Mouse (Mus musculus): ENCODE data around the gene Hist4h4.
"Not testable (repeated sequence)": the region's sequence is repeated elsewhere in the genome, so short reads cannot be mapped to it uniquely, and the experiment has no call there.

The Hist4h4 gene

DNA sequence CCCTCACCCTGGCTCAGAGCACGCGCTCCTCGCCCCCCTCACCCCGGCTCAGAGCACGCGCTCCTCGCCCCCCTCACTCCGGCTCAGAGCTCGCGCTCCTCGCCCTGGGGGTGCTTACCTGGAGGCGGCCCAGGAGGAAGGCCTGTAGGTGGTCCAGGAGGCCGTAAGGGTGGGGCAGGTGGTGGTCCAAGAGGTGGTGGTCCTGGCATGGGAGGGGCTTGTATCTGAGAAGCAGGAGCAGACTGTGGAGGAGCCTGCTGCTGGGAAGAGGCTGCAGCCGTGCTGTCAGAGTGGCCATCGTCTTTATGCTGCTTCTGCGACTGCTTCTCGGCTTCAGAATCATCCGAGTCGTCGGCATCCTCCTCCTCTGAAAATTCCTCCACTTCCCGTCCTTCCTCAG lies 12.6 kb upstream of the Hist4h4 start:
- in situ Hi-C loops (cut with MboI, MseI) = loop anchor here (25.0 kb wide), 1 partner anchor 920 kb away; the partner anchor contains the start of gene Strap

DNA sequence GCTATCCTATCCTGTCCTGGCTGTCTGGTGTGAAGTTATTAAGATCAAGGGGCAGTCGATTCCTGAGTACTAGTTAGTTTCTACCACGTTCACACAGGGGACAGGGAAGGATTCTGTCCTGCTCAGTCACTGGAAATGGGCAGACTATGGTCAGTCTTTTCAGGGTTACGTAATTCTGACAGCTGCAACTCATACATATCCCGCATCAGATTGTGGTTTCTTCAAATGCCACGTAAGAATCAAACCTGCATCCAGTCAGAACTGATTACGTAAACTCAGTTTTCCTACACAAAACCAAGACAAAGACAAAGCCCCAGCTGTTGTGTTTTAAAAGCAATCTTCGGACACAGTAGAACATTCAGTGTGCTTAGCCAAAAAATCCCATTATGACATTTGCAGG lies 11.2 kb upstream of the Hist4h4 start:
- in situ Hi-C loops (cut with MboI, MseI) = loop anchor here (25.0 kb wide), 1 partner anchor 922 kb away; the partner anchor contains the start of gene Strap

DNA sequence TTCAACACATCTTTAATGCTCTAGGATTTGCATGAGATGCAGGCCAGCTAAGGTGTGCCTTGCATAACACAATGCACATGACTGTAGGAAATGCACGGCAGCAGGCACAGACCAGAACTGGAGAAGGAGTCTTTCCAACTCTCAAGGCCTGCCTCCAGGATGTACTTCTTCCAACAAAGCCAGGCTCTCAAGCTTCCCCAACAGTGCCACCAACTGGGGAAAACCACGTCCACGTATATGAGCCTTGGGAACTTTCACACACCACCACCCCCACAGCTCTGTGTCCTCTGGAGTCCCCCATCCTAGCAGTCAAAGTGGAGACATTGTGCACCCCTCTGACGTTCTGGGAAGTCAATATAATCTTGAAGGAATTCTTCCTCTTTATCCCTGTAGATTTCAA lies 8.9 kb upstream of the Hist4h4 start:
- in situ Hi-C loops (cut with MboI, MseI) = loop anchor here (25.0 kb wide), 1 partner anchor 924 kb away; the partner anchor contains the start of gene Strap

- in situ Hi-C loops (cut with MboI, MseI) = loop anchor here (25.0 kb wide), 1 partner anchor 926 kb away; the partner anchor contains the start of gene Strap
Observed at GRCm38 (mm10) chr6:136811196-136811595, 7.0 kb upstream of the Hist4h4 start.

GRCm38 (mm10) chr6:136809673-136810072 lies 5.5 kb upstream of the Hist4h4 start:
- in situ Hi-C loops (cut with MboI, MseI) = loop anchor here (5.0 to 25.0 kb wide), 2 partner anchors 128 to 928 kb away; partner anchors contain the start of gene Strap

DNA sequence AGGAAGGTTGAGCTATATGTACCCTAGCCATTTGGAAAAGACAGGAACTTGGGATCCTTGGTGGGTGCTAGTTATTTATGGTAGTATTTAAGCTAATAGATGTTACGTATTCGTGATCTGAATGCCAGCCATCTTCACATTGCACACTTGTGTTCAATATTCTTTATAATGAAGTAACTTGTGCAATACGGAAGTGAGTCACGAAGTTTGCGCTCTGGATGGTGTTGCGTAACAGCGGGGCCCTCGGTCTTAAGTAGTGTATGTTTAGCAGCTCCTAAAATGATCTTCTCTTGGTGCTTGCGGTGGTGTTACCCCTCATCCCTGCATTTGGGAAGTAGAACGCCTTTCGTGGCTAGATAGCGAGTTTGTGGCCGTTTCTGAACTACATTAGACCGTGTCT lies 4.9 kb upstream of the Hist4h4 start:
- in situ Hi-C loops (cut with MboI, MseI) = loop anchor here (5.0 to 25.0 kb wide), 2 partner anchors 128 to 928 kb away; partner anchors contain the start of gene Strap

GRCm38 (mm10) chr6:136808631-136809046 lies 4.4 kb upstream of the Hist4h4 start:
- in situ Hi-C loops (cut with MboI, MseI) = loop anchor here (5.0 to 25.0 kb wide), 2 partner anchors 129 to 929 kb away; partner anchors contain the start of gene Strap

GRCm38 (mm10) chr6:136808014-136808417 lies 3.8 kb upstream of the Hist4h4 start, which contains the start of gene H2afj:
Gene H2afj (plus strand): TSS chr6:136808244.
- in situ Hi-C loops (cut with MboI, MseI) = loop anchor here (5.0 to 25.0 kb wide), 2 partner anchors 129 to 929 kb away; partner anchors contain the start of gene Strap

GRCm38 (mm10) chr6:136807395-136808013 lies 3.3 kb upstream of the Hist4h4 start:
- in situ Hi-C loops (cut with MboI, MseI) = loop anchor here (5.0 to 25.0 kb wide), 2 partner anchors 130 to 930 kb away; partner anchors contain the start of gene Strap

- in situ Hi-C loops (cut with MboI, MseI) = loop anchor here (5.0 to 25.0 kb wide), 2 partner anchors 130 to 930 kb away; partner anchors contain the start of gene Strap
Observed at GRCm38 (mm10) chr6:136806819-136807218, 2.6 kb upstream of the Hist4h4 start.

- in situ Hi-C loops (cut with MboI, MseI) = loop anchor here (5.0 to 25.0 kb wide), 2 partner anchors 132 to 932 kb away; partner anchors contain the start of gene Strap
Observed at GRCm38 (mm10) chr6:136805409-136805775, 1.2 kb upstream of the Hist4h4 start.

DNA sequence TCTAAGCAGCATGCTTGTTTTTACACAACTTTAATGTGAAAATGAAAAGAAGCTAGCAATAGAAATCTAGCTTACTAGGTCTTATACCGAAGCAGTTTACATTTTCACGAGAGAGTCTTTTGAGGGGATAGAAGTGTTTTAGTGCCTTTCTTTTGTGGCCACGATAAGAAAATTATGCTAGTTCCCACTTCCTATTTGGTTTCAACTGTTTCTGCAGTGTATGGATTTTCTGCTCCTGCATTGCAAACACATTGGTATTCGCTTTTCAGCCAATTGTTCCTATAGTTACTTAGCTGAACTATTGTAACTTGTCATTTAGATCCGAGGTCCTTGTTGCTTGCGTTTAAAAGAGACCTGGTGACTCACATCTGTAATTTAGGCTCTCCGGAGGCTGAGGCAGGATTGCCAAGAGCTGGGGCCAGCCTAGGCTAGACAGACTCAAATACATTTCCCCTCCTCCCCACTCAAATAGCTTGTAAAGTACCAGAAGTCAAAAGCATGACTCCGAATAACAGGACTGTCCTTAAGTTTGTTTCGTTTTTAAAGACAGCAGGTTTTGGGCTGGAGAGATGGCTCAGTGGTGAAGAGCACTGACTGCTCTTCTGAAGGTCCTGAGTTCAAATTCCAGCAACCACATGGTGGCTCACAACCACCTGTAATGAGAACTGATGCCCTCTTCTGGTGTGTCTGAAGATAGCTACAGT lies 642 bp upstream of the Hist4h4 start:
- in situ Hi-C loops (cut with MboI, MseI) = loop anchor here (5.0 to 25.0 kb wide), 2 partner anchors 132 to 932 kb away; partner anchors contain the start of gene Strap

DNA sequence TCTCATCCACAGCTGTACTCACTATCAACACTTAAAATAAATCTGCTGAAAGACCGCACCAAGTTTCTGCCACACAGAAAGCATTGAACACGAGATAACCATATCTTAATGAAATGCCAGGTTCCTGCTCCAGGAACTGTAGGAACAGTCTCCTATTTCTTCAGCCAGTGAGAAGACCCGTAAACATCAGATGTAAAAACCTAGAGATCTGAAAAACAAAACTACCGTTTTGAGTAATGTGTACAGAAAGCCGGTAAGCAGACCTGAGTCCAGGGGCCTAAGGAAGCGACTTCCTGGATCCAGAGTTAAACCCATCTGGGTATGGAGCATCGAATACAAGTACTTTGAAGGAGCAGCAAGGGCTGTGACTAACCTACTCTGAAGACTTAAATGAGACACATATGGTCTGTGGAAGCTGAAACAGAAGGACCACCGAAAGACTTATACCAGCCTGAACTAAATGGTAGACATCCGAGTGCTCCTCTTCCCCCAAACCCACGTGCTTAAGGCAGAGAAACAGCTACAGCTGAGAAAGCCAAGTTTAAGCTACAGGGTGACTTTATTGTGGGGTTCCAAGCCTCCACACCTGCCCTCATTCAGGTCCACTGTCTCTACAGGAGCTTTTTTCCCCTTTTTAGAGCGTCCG lies 999 bp downstream of the Hist4h4 start:
- in situ Hi-C loops (cut with MboI, MseI) = loop anchor here (25.0 kb wide), 1 partner anchor 934 kb away; the partner anchor contains the start of gene Strap

DNA sequence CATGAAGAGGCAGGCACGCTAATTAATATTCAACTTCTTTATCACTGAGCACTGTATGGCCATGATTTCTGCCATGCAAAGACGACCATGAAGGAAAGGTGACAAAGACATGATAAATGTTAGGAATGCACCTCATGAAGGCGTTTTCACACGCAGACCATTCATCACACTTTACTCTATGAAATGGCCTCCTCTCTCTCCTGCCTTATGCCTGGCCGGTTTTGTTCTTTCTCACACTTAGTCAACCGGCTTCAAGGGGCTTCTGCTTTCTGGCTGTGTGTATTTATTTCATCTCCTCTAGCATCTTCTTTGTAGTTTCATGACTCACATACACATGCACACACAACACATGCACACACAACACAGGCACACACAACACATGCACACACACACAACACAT lies 2.9 kb downstream of the Hist4h4 start:
- in situ Hi-C loops (cut with MboI, MseI) = loop anchor here (25.0 kb wide), 1 partner anchor 936 kb away; the partner anchor contains the start of gene Strap

- in situ Hi-C loops (cut with MboI, MseI) = loop anchor here (25.0 kb wide), 1 partner anchor 937 kb away; the partner anchor contains the start of gene Strap
Observed at GRCm38 (mm10) chr6:136800710-136801109, 3.5 kb downstream of the Hist4h4 start.

GRCm38 (mm10) chr6:136797874-136798693 lies 6.1 kb downstream of the Hist4h4 start:
- in situ Hi-C loops (cut with MboI, MseI) = not testable (repeated sequence)

DNA sequence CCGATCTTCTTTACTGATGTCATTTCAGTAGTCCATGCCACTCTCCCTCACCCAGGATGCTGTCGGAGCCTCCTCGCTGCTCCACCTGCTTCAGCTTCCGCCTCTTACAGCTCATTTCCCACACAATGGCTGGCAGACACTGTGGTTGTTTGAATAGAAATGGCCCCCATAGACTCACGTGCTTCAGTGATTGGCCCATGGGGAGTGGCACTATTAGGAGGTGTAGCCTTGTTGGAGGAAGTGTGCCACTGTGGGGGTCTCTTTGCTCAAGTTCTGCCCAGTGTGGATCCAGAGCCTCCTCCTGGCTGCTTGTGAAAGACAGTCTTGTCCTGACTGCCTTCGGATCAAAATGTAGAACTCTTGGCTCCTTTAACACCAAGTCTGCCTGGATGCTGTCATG lies 8.4 kb downstream of the Hist4h4 start:
- in situ Hi-C loops (cut with MboI, MseI) = no loop called here

DNA sequence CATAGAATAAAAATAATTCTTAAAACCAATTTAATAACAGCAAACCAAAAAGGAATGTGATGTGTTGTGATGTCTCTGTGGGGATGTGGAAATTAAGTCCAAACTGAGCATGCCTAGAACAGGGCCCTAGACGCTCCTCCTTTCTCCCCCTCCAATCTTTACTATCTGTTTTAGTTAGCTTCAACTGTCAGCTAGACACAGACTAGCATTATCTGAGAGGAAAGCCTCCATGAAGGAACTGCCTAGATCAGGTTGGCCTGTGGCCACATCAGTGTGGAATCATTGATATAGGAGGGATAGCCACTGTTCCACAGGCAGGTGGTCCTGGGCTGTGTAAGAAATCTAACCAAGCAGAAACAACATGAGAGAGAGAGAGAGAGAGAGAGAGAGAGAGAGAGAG lies 9.1 kb downstream of the Hist4h4 start:
- in situ Hi-C loops (cut with MboI, MseI) = no loop called here

DNA sequence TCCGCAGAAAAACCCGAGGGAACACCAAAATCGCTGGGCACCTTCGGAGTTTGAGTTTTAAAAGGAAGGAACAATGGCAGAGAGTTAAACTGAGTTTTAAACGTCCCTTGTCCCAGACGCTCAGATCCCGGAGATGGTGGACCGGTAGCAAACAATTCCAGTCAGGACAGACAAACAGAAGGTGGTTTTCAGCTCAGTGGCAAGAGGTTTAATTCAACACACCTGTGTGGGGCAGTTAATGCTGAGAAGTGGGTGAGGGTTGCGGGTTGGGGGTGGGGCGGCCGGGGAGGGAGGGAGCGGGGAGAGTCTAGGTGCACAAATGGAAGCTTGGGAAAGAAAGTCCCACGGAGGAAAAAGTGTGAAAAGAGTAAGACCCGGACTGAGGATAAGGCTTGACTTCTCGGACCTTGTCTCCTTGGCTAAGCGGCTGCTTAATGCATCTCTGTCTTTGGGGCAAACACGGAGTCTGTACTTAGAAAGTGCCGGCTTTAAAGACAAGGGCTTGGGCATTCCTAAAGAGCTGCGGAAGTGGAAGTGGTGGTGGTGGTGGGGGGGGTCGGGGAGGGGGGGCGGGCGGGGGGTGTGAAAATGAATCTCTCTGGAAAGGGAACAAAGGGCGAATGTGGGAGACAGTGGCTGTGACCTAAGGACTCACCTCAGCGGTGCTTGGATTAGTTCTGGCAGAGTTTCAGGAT lies 10.2 kb downstream of the Hist4h4 start:
- in situ Hi-C loops (cut with MboI, MseI) = no loop called here
